Mouse (Mus musculus): ENCODE measurements around the gene Sipa1l2. TPM values are rescaled to one million over a fixed set of nuclear protein-coding genes. Genes with fewer than 3 reads are reported as not detected.
"Not testable (repeated sequence)": the region's sequence is repeated elsewhere in the genome, so short reads cannot be mapped to it uniquely, and the experiment has no call there.

Gene Sipa1l2
- total RNA-seq, 2 experiments from 2014 or later, result 34.3 to 48.1 TPM

DNA sequence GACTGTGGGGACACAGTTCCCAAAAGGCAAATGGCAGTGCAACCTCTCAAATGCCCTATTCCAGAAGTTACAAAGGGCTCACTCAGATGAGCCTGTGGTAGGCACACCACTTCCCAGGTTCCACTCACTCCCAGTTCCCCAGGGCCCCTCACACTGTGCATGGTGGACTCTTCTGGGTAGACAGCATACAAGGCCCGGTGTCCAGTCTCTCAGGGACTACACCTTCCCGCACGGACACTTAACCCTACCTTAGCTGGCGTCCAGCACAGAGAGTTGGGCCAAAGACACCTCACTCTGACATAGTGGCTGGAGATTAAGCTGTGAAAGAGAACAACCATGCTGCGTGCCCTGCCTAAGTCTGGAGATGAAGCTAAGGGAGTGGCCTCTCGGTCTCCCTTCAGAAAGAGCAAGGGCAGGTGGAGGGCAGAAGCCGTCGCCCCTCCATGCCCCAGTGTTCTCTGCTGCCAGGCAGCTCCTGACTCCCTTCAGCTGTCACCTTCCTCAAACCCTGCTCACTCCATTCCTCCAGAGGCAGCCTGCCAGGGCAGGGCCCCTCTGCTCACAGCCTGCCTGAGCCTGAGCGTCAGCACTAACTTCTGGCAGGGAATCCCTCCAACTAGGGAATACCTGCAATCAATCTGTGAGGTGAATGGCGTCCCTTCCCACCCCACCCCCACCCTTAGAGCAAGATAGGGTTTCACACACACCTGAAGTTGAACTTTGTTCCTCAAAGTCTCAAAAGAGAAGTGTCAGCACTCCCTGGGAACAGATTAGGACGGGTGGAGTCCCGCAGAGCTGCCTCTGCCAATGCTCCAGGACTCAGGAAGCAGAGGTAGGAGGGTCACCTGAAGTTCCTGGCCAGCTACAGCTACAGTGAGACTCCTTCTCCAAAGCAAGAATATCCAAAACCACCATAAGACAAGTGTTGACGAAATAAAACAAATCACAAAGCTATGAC is 30.3 kb downstream of the Sipa1l2 start:
- no peak for DNase-seq (ENCODE audit: low spot score in 2 of 2)

DNA sequence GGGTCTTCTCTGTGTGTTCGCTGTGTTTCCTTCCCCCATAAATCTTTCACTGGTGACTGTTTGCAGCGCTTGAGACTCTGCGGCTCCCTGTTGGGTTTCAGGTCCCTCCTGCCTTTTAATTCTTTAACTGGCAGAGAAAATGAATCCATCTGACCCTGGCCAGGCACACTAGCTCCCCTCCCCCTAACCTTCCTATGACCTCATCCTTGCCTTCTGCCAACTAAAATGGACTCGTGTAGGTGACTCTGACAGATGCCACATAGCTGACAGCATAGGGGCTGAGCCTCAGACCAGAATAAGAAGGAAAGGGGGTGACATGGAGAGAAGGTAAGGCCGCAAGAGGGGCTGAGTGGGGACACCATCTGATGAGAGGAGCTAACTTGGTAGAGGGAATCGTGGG is 31.3 kb downstream of the Sipa1l2 start:
- DNase-seq (ENCODE audit: low spot score in 2 of 2), result peak in 1 of 2 experiments; percentile 33

DNA sequence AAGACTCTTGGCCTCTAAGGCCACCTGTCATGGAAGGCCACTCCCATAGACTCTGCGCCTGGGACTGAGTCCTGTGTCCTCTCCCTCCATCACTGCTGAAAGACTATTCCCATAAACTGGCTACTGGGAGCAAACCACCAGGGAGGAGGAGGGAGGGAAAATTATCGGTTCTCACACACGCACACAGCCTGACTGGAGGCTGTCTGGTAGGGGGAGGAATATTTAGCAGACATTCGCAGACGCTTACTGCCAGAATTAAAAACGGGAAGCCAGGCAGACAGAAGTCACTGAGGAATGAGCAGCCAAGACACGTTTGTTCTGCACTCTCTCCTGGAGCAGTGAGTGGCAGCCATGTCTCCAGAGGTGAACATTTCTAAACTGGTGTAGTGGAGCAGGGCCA is 35.9 kb downstream of the Sipa1l2 start:
- no peak for DNase-seq (ENCODE audit: low spot score in 2 of 2)

DNA sequence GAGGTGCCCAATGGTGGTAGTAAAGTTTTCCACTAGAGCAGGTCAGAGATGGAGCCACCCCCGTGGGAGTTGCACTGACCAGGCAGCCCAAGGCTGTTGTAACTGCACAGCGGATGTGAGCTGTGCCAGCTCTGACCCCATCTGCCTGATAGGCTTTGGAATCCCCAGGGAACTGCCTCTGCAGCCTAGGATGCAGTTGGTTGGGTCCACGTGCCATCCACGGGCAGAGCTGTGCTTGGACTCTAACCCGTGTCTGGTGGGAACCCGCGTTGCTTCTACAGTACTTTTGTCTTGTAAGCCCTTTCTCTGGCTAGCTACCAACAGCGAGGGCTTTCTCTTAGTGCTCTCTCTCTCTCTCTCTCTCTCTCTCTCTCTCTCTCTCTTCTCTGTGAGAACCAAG is 36.7 kb downstream of the Sipa1l2 start:
- DNase-seq (ENCODE audit: low spot score in 2 of 2), result no peak

DNA sequence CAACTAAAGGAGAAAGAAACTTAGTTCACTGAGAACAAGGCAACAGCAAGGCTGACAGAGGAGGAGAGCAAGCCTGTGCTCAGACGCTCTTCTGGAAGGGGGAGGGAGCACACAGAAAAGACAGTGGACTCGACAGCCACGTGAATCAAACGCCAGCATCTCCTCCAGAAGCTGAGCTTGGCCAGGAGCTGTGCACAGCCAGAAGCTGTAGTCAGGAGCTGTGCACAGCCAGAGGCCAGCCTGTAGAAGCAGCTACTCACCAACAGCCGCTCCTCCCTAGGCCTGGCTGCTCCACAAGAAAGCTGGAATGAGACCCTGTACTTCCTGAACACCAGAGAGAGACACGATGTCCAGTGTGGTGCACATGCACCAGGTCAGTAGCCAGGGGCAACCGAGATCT is 37.4 kb downstream of the Sipa1l2 start:
- no peak for DNase-seq (ENCODE audit: low spot score in 2 of 2)

DNA sequence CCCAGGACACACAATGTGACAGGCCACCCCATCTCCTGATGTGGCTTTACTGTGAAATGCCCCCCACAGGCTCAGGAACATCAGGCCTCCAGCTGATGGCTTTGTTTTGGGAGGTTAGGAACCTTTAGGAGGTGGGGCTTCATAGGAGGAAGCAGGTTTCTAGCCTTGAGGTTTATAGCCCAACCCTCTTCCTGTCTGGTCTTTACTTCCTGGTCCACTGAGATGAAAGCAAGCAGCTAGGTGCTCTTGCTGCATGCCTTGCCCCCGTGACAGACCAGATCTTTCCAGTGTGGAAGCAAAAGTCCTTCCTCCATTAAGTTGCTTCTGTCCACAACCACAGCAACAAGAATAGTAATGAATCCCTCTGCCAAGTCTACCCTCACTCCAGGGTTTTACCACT is 38.0 kb downstream of the Sipa1l2 start:
- DNase-seq (ENCODE audit: low spot score in 2 of 2), result no peak

DNA sequence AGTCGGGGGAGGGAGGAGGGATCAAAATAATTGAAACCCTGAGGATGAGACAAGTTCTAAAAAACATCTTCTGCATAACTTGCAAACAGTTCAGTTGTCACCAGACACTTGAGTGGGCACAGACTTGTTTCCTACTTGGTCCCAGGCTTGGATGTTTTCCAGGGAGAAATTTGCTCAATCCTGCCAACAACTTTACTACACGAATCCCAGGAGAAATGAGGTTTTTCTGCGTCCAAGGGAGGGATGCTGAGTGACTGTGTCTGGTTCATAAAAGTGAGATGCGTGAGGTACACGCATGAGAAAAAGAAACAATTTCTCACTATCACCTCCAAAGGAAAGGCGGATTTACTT is 38.5 kb downstream of the Sipa1l2 start:
- DNase-seq (ENCODE audit: low spot score in 2 of 2), result no peak

DNA sequence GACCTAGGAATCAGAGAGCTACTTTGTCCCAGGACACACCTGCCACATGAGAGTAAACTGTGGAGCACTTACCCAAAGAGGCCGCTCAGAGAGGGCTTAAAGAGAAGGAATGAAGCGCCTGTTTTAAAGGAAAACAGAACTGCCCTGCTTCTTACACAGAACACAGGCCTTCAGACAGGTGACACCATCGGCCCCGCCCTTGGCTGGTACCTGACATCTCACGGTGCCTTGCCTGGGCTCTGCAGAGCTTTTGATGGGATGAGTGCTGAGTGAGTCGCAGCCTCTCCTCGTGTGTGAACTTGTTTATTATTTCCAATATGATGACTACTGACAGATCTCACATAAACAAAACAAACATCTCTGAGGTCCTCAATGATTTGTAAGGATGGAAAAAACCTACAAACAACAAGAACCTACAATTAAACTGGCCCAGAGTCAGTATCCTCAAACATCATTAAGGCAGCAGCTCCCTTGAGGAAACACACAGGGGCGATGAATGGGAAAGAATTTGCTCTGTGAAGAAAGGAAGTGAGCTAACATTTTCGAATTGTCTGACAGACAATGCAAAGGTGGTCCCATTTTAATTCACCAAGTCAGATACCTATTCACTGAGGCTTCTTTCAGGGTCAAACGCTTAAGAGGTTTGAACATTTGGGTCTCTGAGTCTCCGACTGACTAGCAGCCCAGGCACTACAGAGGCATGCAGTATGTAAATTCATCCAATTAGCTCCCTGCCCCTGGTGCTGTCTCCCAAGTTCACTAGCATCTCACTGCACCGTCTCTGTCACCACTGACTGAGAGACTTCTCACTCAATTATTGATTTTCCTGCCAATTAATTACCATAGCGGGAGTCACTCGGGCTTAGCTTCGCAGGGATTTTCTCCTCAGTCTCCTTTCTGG is 39.2 kb downstream of the Sipa1l2 start:
- no peak for DNase-seq (ENCODE audit: low spot score in 2 of 2)

DNA sequence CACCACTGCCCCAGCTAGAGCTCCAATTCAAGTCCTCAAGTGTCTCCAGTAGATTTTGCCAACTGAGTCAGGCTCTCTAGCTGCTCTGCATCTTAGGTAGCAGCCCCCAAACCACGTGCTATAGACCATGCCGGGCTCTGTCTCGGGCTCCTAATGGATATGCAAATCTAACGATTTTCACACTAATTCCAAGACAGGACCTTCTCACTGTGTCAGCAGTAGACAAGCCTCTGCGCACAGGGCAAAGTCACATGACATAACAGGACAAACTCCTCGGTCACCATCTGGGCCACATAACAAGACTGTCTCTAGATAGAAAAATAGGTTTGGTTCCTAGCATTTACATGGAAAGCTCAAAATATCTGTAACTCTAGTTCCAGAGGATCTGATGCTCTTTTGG is 40.6 kb downstream of the Sipa1l2 start:
- no peak for DNase-seq (ENCODE audit: low spot score in 2 of 2)

DNA sequence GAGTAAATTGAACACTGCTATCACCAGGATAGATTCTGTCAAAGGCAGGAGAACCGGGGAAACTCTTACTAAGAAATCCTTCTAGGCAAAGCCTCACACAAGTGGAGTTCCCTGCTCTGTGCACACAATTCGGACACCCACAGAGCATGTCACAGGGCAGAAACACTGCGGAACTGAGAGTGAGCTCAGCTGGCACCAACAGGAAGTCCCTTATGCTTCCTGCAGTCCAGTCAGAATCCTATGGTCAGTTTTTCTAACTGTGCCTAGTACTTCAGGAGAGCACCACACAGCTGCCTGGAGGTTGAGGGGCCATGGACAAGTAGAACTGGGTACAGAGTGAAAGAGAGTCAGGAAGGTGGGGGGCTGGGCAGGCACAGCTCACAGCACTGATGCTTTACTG is 41.7 kb downstream of the Sipa1l2 start:
- no peak for DNase-seq (ENCODE audit: low spot score in 2 of 2)

DNA sequence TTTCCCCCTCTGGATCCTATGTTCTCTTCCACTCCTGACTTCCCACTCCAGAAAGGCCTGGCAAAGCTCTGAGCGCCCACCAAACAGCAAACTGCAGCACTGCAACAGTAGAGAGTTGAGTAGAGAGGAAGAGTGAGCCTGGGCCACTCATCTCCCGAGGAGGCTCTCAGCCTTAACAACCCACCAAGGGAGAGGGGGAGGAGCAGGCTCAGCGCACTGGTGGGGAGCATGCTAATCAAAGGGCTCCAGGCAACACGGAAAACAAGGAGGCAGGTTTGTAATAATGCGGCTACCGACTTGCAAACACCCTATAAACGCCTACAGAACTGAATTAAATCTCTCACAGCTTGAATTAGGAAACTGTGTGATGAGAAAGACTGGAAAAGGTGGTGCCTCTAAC is 42.6 kb downstream of the Sipa1l2 start:
- no peak for DNase-seq (ENCODE audit: low spot score in 2 of 2)

DNA sequence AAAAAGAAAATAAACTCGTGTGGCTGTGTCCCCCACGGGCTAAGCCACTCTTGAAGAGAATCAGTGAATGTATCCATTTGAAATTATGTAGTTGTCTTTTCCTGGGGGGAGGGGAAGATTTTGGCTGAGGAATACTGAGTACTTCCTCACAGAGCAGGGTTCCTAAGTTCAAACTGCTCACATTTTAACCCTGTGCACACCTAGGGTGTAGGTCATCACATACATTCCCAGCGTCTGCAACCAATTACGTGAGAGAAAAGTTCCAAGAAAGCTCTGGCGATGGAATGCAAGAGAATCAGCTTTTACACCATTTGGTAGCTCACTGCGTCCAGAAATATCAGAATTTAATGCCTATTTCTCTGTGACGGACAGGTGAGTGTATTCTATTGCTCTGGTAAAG is 43.0 kb downstream of the Sipa1l2 start:
- no peak for DNase-seq (ENCODE audit: low spot score in 2 of 2)

DNA sequence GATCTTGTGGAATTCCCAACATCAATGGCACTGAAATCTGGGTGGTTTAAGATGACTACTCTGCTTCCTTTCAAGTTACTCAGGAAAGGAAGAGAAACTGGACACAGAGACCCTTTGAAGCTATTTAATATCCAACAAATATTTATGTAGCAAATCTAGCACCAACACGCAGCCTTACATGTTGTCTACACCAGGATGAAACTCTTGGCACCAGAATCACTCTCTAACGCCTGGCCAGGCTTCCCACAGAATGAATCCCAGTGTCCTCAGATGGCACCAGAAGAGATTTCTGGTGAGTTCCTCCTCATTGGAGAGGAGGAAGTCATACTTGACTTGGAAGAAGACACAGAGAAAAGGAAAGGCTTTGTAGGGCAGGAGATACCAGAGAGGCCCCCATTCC is 45.1 kb downstream of the Sipa1l2 start:
- no peak for DNase-seq (ENCODE audit: low spot score in 2 of 2)

DNA sequence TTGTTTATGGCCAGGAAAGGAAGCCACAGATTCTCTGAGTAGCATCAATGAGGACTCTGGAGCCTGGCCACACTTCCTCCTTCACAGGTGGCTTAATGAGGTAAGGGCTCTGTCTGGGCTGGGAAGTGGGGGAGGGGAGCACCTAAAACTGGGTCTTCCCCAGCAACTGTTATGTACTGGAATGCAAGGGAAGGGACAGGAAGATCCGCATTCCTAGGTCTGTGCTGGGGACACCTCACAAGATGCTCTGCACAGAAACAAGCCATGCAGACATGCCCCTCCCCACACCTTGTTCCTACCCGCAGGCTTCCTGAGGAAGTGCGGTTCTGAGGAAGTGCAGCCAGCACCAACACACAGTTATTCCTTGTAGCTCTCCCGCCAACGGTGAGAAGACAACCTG is 46.4 kb downstream of the Sipa1l2 start:
- DNase-seq (ENCODE audit: low spot score in 2 of 2), result no peak

DNA sequence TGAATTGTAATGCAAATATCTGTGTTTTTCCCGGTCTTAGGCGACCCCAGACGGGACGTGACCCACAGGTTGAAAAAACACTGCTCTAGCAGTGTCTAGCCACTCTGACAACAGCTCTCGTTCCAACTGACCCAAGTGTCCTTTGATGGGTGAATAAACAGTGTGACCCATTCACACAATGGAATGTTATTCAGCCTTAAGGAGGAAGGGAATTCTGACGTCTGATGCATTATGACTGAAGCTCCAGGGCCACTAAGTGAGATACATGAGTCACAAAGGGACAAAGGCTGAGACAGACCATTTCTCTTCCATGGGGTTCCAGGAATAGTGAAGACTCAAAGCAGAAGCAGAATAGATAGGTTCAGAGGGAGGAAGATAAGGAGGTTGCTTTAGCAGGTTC is 47.5 kb downstream of the Sipa1l2 start:
- DNase-seq (ENCODE audit: low spot score in 2 of 2), result no peak

DNA sequence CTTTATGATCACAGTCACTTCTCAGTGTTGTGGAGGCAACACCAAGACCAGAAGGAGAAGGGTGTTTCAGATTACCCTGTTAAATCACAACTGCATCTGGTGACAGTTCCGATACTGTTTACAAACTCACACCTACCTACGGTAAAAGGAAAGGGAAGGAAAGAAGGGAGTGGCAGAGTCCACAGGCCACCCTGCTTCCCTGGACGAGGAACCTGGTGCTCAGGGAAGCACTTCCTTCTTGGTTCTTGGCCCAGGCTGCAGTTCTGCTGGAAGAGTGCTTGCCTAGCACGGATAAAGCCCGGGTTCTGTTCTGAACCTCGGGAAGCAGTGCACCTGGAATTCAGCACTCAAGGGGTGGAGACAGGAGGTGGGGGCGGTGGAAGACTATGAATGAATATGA is 48.5 kb downstream of the Sipa1l2 start:
- no peak for DNase-seq (ENCODE audit: low spot score in 2 of 2)

DNA sequence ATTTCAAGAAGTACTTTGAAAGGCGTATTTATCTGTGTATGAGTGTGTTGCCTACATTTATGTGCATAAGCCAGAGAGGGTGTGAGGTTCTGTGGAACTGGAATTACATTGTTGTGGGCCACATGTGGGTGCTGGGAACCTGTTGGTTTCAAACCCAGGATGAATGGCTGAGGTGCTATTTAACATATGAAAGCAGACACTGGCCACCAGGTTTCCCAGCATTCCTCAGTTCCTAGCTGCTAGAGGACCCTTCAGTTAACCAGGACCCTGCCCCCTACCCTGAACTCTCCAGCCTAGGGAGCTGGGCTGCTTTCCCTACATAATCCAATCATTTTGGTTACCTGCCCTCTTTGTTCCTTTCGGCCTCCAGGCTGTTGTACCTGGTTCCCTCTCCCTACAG is 49.3 kb downstream of the Sipa1l2 start:
- not testable (repeated sequence) for DNase-seq (ENCODE audit: low spot score in 2 of 2)

DNA sequence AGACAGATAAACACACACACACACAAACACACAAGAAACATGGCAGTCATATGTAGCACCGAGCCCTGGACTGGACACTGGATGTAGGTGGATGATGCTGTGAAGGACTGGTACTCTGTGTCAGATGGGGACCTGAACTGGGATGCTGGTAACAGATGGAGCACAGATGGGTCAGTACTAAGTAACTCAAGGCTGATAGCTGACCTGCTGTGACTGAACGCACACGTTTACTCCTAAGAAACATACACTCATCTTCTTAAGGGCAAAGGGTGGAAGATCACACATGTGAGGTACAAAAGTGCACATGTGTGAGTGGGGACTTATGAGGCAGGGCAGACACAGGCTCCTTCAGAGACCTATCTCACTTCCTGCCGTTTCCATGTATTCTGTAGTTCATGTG is 50.7 kb downstream of the Sipa1l2 start:
- no peak for DNase-seq (ENCODE audit: low spot score in 2 of 2)

DNA sequence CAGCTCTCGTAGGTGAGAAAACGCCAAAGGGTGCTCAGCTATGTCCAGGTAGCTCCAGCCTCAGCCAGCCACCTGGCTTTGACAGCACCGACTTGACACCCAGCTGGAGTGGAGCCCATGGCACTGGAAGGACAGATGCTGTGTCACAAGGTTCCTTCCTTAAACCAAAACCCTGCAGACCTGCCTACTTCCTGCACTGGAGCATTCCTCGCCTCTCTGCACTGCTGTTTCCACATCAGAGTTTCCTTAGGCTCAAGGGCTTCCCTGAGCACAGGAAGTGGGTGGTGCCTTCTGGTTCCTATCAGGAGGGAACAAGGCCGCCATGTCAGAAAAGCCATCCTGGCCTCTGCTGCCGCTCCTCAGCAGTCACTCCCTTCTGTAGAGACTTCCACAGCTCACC is 51.3 kb downstream of the Sipa1l2 start:
- no peak for DNase-seq (ENCODE audit: low spot score in 2 of 2)

DNA sequence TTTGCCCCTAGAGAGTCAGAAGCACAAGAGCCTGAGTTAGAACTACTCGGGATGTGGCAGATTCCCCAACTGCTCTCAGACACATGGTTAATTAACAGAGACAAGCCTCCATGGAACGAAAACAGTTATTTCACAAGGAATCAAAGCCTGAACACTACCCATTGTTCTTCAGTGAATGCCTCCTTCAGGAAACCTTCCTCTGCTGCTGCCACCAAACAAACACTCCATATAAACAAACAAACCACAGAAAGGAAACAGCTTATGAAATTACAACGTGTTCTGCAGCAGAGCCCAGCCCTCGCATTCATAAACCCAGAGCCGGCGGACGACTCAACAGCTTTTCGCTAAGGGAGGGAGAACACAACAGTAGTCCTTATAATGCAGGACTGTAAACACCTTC is 52.2 kb downstream of the Sipa1l2 start:
- DNase-seq (ENCODE audit: low spot score in 2 of 2), result no peak

DNA sequence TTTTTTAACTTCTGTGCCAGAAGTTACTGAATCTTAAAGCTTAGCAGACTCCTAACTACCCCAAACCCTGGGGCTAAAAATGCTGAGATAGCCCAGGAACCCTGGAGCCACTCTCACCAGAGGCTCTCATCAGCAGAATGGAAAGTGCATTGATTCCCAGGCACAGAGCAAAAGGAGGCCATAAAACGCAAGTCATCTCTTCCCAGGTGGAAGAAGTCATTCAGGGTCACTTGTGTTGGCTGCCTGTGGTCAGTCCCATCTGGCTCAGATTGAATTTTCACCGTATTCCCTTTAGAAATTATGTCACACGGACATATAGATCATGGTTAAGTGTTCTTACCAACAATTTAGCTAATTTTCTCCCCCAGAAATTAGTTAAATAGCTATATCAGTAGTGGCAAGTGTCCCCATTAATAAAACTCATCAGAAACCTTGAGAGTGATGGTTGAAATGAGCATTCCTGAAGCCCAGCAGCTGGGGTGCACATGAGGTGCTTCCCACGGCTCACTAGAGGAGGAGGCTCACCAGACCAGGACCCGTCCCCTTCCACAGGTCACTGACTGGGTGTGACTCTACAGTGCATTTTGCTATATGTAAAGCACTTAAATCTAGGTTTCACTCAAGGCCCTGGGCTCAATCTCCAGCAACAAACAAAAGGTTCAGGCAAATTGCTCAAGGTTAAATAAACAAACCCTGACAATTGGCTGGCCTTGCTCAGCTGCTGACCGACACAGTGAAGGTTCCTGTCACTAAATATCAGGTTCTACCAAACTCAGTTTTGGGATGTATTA is 53.3 kb downstream of the Sipa1l2 start:
- DNase-seq (ENCODE audit: low spot score in 2 of 2), result no peak
